Mouse (Mus musculus) ovary, postnatal 14 days (tissue): ENCODE measurements around the gene Mlec.
A peak's percentile ranks its signal among the peaks of the same experiment; 100 is the strongest.
"Not testable (repeated sequence)": the region's sequence is repeated elsewhere in the genome, so short reads cannot be mapped to it uniquely, and the experiment has no call there.

Experiments
- DNase-seq: peaks from one replicate; pipeline ENCODE4 v3.0.0; 2022; ENCODE audit warnings: low spot score

The Mlec gene

DNA sequence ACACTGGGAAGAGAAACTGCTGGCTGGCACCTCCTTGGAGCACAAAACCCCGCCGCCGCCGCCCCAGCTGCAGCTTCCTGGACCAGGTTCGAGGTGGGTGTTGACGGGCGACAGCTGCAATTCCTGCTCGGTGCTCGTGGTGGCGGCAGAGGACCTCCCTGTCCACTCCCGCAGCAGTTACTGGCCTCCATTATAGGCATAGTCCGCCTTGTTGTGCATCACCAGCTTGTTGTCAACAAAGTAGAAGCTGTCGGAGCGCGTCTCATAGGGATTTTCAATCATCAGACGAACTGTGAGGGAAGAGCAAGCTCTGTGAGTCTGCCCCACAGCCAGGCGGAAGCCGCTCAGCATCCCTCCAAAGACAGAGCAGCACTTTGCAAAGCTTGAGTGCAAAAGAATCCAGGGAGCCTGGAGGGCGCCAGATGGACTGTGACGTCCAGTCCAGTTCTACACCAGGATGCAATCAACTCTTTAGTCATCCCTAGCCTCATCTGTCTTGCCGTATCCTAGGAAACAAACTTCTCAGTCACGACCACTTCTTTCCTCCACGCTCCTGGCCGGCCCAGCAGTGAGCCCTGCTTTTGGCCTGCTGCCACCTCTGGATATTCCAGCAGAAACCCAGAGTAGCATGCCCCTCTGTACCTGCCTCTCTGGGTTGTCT lies 32.6 kb downstream of the Mlec start:
- peak; percentile 77 for DNase-seq

DNA sequence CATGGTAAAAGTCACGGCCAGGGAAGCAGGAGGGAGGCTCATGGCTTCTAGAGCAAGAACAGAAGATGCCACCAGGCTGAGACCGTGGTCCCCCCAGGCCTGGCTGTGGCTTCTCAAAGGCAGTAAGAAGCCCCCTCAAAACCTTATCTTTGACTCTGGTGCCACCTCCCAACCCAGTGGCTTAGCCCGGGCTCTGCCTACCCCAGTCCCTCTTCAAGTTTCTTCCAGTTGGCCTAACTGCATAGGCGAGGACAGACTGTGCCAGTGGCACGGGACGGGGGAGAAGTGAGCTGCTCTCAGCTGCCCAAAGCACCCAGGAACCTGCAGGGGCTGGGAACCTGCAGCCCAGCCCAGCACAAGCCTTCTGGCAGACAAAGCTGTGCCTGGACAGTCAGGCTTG lies 33.3 kb downstream of the Mlec start:
- no peak for DNase-seq

DNA sequence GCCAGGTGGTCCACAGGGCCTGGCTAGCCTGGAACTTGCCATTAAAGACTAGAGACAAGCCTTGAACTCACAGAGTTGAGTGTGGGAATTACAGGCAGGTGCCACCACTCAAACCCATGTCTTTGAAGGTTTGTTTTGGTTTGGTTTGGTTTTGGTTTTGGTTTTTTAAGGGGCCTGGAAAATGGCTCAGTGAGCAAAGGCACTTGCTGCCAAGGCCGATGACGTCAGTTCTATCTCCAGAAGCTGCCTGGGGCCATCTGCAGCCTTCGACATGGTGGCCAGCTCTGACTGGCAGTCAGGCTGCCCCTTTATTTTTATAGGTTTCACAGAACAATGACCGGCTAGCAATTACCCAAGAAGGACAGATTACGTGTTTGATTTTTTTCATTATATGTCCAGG lies 37.0 kb downstream of the Mlec start:
- DNase-seq = no peak

DNA sequence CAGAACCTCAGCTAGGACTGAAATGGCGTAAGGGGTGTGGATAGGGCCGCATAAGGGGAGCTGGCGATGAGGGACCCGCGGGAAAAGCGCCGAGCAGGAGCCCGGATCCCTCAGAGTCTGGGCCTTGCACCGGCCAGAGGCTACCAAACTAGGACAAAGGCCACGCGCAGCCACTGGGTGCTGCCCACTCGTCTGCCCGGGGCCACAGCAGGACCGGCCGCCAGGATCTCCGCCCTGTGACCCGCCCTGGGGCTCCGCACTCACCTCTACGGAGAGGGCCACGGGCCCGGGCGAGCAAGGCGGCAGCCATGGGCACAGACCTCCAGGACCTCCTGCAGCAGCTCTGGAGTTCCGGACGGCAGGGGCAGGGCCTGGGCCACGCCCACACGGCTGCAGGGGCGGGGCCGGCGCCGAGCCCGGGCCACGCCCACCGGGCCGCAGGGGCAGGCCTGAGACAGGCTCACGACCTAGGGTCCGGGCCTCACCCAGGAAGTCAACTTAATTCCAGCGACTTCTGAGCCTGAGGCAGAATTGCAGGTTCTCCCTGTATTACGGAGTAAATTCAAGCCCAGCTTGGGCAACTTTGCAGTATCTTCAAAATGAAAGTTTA lies 38.9 kb downstream of the Mlec start, which contains the start of gene Acads:
Acads (minus strand) TSS at position 386 of the 610 bp plus-strand sequence.
- DNase-seq = peak; percentile 79

DNA sequence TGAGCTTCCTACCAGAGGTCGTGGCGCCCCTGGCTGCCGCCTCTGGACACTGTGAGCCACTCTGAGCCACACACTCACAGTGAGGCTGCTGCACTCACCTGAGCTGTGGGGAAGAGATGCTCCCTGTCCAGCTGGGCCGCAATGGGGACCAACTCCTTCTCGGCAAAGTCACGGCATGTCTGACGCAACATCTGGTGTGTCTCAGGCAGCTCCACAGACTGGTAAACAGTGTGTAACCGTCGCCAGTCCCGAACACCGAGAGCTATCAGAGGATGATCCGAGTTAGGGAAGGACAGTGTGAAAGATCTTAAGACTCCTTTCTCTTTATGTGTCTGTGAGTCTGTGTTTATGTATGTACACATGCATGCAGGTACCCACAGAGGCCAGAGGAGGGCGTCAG lies 40.5 kb downstream of the Mlec start:
- DNase-seq = no peak

DNA sequence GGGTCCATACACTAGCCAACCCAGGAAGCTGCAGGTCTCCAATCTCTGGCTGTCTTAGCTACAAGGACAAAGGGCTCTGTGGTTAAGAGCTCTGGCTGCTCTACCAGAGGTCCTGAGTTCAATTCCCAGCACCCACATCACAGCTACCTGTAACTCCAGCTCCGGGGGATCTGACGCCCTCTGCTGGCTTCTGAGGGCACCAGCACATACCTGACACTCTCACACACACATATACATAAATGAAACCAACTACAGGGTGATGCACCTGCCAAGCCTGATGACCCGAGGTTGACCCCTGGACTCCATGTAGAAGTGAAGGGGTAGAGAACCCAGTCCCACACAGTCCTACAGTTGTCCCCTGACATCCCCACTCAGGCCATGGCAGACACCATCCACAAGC lies 41.6 kb downstream of the Mlec start:
- no peak for DNase-seq

DNA sequence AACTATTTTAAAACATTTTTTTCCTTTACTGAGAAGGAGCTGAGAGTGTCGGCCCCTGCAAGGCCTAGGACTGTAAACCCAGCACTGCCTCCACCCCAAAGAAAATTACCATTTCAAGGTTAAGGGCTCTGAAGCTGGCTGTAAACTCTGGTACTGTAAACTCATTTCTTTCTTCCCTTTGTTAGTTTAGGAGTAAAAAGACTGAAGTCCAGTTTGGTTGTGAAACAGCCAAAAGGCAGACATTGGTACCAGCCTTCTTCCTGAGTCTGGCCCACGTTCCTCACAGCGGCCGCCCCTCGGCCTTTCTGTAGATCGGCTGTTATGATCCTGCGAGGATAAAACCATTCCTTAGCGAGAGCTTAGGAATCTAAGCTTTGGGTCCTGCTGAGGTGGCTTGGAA lies 43.5 kb downstream of the Mlec start:
- DNase-seq = no peak

DNA sequence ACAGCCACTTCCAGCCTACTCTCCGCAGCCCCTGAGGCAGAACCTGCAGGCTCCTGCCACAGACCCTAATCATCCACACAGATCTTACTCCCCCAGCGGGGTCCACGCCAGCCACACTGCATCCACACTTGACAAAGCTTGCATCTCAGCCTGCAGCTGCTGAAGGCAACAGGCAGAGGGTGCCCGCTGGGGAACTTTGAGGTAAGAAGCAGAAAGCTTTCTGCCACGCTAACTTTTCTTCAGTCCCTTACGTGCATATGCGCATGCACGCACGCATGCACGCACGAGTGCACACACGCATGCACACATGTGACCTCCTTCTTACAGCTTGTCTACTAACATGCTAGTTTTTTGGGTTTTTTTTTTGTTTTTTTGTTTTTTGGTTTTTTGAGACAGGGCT lies 44.7 kb downstream of the Mlec start:
- DNase-seq = no peak

DNA sequence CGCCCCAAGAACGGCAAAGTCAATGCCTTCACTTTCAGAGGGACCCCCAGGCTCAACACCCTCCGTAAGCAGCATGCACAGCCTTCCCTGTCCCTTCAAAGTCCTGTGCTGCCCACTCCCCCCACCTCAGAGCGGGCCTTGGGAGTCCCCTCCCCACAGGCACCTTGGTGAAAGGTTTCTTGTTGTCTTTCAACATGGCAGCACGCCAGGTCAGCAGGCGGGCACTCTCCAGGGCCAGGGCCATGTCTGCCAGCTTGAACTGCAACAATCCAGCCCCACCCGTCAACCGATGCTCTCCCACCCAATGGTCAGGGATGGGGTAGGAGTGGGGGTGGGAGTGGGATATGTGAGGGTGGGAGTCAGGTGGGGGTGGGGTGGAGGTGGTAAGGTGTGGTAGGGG lies 46.8 kb downstream of the Mlec start:
- DNase-seq = no peak

DNA sequence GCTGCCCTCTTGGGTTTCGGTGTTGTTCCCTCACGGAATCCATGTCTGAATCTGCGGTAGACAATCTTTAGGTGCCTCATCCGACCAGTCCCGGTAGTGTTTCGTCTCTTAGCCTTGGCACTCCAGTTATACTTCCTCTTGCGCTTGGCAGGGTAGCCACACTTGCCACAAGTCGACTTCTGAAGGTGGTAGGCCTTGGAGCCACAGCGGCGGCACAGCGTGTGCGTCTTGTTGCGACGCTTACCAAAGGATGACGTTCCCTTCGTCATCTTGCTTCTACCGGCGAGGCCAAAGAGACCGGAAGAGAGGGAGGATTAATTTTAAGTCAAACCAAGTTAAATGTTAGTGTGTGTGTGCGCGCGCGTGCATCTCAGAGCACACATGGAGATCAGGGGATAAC lies 54.7 kb downstream of the Mlec start:
- DNase-seq = not testable (repeated sequence)

DNA sequence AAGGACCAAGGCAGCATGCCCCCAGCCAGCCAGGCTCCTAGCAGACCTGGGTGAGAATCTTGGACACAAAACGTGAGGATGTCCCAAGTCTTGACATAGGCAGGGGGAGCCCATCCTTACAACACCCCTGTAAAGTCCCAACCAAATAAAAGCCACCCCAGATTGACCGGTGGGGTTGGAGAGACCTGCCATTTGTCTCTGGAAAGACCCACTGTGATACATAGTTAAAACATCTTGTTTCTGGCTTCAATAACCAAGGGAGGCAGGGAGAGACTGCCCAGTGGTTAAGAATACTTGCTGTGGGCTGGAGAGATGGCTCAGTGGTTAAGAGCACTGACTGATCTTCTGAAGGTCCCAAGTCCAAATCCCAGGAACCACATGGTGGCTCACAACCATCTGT lies 55.7 kb downstream of the Mlec start:
- DNase-seq = no peak

DNA sequence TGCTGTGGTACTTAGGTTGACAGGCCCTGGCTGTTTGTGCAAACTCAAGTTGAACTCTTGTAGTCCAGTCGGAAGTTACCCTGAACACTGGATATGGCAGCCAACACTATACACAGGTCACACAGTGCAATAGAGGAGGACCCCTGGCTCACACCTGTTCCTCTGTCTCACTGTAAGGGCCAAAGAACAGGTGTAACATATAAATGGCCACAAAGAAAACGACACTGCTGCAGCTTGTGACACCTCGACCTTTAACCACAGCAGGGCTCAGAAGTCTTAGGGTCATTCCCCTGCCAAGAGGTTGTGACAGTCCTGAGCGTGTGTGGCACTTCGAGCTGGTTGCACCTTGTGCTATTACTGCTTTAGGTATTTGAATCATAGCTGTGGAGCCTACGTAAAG lies 57.5 kb downstream of the Mlec start:
- DNase-seq = no peak

DNA sequence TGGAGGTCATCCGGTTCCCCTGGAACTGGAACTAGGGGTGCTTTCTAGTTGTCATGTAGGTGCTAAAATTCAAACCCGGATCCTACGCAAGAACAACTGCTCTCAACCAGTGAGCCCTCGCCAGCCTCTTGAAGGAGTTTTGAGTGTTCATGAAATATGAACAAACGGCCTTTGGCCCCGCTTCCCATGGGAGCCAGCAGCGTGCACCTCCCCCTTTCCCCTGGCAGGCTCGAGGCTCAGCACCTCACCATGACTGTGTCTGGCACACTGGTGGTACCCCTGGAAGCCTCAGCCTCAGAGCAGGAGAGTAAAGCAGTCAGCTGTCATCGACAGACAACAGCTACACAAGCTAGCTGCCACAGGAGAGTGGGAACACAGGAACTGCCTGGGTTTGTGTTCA lies 58.0 kb downstream of the Mlec start:
- DNase-seq = no peak

DNA sequence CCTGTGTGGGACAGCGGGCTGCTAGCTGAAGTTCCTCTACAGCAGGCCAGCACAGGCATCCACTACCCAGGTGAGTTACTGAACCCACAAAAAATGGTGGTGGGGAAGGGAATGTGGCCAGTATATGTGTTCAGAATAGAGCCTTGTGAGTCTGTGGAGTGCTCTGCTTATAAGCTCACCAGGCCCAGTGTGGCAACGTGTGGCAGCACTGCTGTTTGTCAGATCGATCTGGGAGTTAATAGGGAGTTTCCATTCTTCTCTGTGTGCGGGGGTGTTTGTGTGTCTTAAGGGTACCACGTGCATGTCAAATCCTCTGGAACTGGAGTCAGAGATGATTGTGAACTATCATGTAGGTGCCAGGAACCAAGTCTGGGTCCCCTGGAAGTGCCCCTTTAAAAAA lies 58.4 kb downstream of the Mlec start:
- DNase-seq = no peak

DNA sequence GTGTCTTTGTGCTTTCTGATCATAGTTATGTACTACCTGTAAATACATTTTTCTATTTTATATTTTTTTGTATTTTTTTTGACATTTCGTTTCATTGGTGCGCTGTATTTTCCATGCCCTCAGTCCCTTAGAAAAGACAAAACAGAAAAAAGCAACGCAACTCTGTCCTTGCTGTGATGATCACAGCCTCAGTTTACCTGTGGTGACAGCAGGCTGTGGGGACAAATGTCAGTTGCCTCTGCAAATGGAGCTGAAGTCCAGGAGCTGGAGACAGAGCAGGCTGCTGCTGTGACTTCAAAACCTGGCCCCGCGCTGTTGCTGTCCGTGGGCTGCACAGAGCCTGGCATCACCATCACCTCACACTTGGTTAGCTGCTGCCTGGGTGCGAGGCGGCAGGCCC lies 59.8 kb downstream of the Mlec start, which contains the start of gene Gm10401:
Gm10401 (minus strand) TSS at position 101 of the 400 bp plus-strand sequence.
- no peak for DNase-seq
